Mouse (Mus musculus): Measurements from ENCODE around the gene AI854703. TPM values are rescaled to one million over a fixed set of nuclear protein-coding genes. Genes with fewer than 3 reads are reported as not detected.

The AI854703 gene
- under 1 TPM in 1 of 2 experiments, not detected in 1; 0.02 TPM for polyA plus RNA-seq (2012; fragmentation: generic; extraction: Trizol)

GRCm38 (mm10) chr6:48626464-48626863, at the start of gene AI854703:
Gene AI854703, plus strand, starts transcription at chr6:48626764.

DNA sequence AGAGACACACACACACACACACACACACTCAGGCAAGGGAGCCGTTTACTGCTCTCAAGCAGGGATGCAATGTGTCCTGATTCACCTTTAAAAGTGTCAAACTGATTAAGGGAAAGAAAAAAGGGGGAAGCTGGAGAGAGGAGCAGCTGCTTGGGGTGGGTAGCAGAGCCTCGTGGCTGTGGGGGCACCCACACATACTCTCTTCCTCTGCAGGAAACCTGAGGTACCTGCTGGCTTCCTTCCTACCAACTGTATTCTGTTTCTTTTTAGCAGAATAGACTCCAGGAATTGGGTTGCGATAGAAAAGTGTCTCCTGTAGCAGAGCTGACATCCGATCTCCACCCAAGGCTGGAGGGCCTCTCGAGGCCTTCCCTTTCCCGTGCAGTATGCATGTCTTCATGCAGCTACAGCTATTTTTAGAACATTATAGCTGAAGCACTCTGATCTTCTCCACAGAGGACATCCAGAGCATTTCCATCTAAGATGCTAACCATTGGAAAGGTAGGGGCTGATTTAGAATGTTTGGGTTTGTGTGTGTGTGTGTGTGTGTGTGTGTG, 37.3 kb upstream of the AI854703 start, which contains the start of gene Gm45021:
Gm45021 (plus strand) TSS at position 417 of the 557 bp plus-strand sequence.

DNA sequence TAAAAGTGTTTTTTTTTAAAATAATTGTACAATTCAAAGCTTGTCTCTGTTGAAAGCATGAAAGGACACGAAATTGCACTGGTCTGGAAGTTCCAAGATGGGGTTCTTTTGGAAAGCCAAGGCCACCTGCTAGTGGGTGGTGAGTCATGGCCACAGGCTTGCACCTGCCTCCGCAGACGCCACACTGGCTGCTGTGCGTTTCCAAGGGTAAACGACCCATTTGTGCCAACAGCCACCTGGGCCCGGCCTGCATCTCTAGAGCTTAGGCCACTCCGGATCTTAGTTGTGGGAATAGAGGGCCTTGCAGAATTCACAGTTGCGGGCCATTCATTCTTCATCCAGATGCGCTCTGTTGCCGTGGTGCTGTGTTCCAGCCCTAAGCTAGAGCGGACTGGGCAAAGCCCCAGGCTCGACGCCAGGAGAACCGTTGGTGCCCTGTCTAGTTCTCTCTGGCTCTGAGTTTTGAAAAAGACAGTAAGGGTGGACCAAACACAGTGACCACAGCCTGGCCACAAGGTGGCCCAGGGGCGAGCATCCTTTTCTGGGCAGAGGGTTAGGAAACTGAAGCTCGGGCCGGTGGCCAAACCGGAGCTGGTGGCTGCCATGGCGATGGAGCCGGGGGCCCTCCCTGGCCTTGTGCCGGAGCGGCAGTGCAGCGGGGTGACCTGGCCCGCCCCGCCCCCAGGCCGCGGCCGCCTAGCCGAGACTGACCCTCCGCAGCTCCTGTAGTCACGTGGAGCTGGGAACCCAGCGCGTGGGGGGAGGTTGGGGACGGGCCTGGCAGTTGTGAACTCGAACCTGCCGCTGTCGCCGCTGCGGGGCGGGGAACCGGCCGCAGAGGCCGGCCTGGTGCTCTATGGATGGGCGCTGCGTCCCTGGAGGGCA, 33.2 kb upstream of the AI854703 start, which contains the start of the genes Repin1 and Gm44965:
Repin1 (plus strand) TSS at position 726 of the 885 bp plus-strand sequence.
Gm44965 (plus strand) TSS at position 784 of the 885 bp plus-strand sequence.

DNA sequence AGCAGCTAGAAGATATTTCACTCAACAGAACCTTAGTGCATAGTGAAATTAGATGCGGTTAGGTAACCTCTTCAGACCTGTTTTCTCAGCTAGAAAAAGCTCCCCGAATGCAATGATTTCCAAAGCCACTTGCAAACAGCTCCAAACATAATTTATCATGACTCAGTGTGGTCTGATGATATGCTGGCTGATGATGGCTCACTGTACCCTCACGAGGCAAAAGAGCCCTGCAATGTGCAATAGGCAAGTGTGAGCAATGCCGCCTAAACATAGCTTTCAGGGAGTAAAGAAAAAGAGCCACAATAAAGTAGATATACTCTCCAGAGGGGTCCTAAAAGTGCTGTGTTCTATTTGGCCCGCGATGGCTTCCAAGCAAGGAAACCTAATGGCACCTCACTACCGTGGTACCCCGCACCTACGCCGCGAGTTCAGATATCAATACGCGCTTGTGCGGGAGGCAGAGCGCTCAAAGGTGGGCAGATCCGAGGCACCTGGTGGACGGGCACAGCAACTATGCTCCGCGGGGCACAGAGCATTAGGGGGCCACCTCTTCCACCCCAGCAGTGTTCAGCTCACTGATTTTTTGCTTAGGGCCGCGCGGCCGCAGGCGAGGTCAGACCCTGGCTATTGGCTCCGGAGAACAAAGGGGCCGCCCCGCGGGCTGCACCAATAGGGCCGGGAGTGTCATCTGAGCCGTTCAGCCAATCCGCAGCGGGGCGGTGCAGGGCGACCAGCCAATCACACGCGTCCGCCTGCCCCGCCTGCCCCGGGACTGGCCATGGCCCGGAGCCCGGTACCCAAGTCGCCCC, 25.1 kb upstream of the AI854703 start, which contains the start of gene Zfp775:
Zfp775 (plus strand) TSS at position 793 of the 809 bp plus-strand sequence.

GRCm38 (mm10) chr6:48646995-48647394, 20.4 kb downstream of the AI854703 start, which contains the start of gene Gimap8:
Gene Gimap8, plus strand, starts transcription at chr6:48647234.

DNA sequence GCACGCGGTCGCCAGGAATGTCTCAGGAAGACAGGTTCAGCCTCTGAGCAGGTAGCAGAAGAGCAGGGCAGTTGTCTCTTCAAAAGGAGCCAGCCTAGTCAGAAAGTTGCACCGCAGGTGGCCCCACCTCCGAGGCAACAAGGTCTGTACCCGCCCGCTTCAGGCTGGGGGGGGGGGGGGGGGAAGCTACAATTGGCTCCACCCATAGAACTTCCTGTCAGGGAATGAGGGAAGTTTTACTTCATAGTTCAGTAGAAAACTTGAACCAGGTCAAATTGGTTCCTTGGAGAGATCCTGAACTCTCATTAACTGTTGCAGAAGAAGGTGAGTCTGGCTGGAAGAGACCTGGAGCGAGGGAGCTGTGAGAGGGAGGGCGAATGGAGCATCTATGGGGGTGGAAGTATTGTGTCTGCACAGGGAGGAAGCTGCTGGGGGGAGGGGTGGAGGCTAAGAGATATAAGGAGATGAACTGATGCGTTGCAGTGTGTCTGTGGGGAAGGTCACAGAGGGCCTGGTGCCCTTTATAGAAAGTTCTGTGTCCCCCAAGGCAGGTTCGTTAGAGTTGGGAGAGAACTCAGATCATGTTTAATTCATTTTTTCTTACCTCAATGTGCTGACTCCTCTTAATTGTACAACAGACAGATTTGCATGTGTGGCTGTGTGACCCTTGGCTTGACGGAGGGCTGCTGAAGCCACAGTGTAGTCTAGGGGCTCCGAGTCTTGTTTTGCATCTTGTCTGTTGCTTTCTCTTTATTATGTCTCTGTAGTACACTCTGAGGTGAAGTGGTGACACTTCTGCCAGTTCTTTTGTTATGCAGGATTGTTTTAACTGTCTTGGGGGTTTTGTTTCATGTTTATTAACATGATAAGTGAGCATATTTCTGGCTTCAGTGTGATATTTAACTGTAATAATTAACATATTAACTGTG, 49.6 kb downstream of the AI854703 start, which contains the start of gene Gimap9:
Gimap9 (plus strand) TSS at position 199 of the 929 bp plus-strand sequence.

Other genes with a start within 250 kb of the AI854703 start
- under 1 TPM; 0.02 to 0.30 TPM for gene Krba1, start 231.2 kb upstream of the AI854703 start, polyA plus RNA-seq (2012; fragmentation: generic; extraction: Trizol)
- 1 to 10 TPM in 1 of 2 experiments, under 1 TPM in 1; 0.02 to 1.2 TPM for gene Zfp467, start 180.9 kb upstream of the AI854703 start, polyA plus RNA-seq (2012; fragmentation: generic; extraction: Trizol)
- under 1 TPM in 1 of 2 experiments, not detected in 1; 0.06 TPM for gene Sspo, start 178.5 kb upstream of the AI854703 start, polyA plus RNA-seq (2012; fragmentation: generic; extraction: Trizol)
- 1 to 10 TPM in 1 of 2 experiments, under 1 TPM in 1; 0.92 to 2.3 TPM for gene Atp6v0e2, start 89.1 kb upstream of the AI854703 start, polyA plus RNA-seq (2012; fragmentation: generic; extraction: Trizol)
- gene Lrrc61, start 72.0 kb upstream of the AI854703 start, polyA plus RNA-seq (2012; fragmentation: generic; extraction: Trizol): 10 to 100 TPM in 1 of 2 experiments, 1 to 10 TPM in 1; 1.8 to 19.9 TPM
- 10 to 100 TPM in 1 of 2 experiments, under 1 TPM in 1; 0.09 to 44.4 TPM for gene Rarres2, start 54.0 kb upstream of the AI854703 start, polyA plus RNA-seq (2012; fragmentation: generic; extraction: Trizol)
- gene Gm45021, start 37.2 kb upstream of the AI854703 start, polyA plus RNA-seq (2012; fragmentation: generic; extraction: Trizol): not detected
- 1 to 10 TPM; 2.3 to 8.6 TPM for gene Repin1, start 32.9 kb upstream of the AI854703 start, polyA plus RNA-seq (2012; fragmentation: generic; extraction: Trizol)
- gene Gm44965, start 32.8 kb upstream of the AI854703 start, polyA plus RNA-seq (2012; fragmentation: generic; extraction: Trizol): 1 to 10 TPM in 1 of 2 experiments, not detected in 1; 1.6 TPM
- 1 to 10 TPM in 1 of 2 experiments, under 1 TPM in 1; 0.67 to 2.8 TPM for gene Zfp775, start 24.7 kb upstream of the AI854703 start, polyA plus RNA-seq (2012; fragmentation: generic; extraction: Trizol)
- gene Gimap8, start 20.5 kb downstream of the AI854703 start, polyA plus RNA-seq (2012; fragmentation: generic; extraction: Trizol): not detected
- under 1 TPM in 1 of 2 experiments, not detected in 1; 0.08 TPM for gene Gimap9, start 49.4 kb downstream of the AI854703 start, polyA plus RNA-seq (2012; fragmentation: generic; extraction: Trizol)
- gene Gimap4, start 57.8 kb downstream of the AI854703 start, polyA plus RNA-seq (2012; fragmentation: generic; extraction: Trizol): not detected
- not detected for gene Gimap6, start 81.5 kb downstream of the AI854703 start, polyA plus RNA-seq (2012; fragmentation: generic; extraction: Trizol)
- gene Gm28053, start 91.8 kb downstream of the AI854703 start, polyA plus RNA-seq (2012; fragmentation: generic; extraction: Trizol): not detected
- gene Gimap7, start 91.9 kb downstream of the AI854703 start, polyA plus RNA-seq (2012; fragmentation: generic; extraction: Trizol): not detected
- not detected for gene Gimap1, start 112.3 kb downstream of the AI854703 start, polyA plus RNA-seq (2012; fragmentation: generic; extraction: Trizol)
- not detected for gene Gimap5, start 119.4 kb downstream of the AI854703 start, polyA plus RNA-seq (2012; fragmentation: generic; extraction: Trizol)
- gene Gimap3, start 144.1 kb downstream of the AI854703 start, polyA plus RNA-seq (2012; fragmentation: generic; extraction: Trizol): not detected
- 1 to 10 TPM; 1.7 to 8.0 TPM for gene Tmem176a, start 214.2 kb downstream of the AI854703 start, polyA plus RNA-seq (2012; fragmentation: generic; extraction: Trizol)
- 10 to 100 TPM in 1 of 2 experiments, 1 to 10 TPM in 1; 2.1 to 16.5 TPM for gene Tmem176b, start 214.7 kb downstream of the AI854703 start, polyA plus RNA-seq (2012; fragmentation: generic; extraction: Trizol)
- under 1 TPM in 1 of 2 experiments, not detected in 1; 0.01 TPM for gene Aoc1, start 246.1 kb downstream of the AI854703 start, polyA plus RNA-seq (2012; fragmentation: generic; extraction: Trizol)

Measured in C3H10T1/2 (cell line).